Mouse (Mus musculus) megakaryocyte, embryonic 14.5 days (primary cell): ENCODE measurements at regions not wholly inside any gene's neighbourhood (a gene's known extent, or its start where the extent isn't known, plus 50 kb on each side); places are given as distances from the start of the nearest gene placed in this dataset.

Source experiments
- FLI1 ChIP-seq: IDR thresholded peaks from 2 replicates; pipeline ENCODE4 v1.6.1; 2012; ENCODE audit warnings: low read length, inconsistent platforms, mixed read lengths
- GATA1 ChIP-seq: IDR thresholded peaks from 3 replicates; pipeline ENCODE4 v1.6.1; 2012; ENCODE audit warnings: mixed read lengths, low read length, inconsistent platforms, borderline replicate concordance

DNA sequence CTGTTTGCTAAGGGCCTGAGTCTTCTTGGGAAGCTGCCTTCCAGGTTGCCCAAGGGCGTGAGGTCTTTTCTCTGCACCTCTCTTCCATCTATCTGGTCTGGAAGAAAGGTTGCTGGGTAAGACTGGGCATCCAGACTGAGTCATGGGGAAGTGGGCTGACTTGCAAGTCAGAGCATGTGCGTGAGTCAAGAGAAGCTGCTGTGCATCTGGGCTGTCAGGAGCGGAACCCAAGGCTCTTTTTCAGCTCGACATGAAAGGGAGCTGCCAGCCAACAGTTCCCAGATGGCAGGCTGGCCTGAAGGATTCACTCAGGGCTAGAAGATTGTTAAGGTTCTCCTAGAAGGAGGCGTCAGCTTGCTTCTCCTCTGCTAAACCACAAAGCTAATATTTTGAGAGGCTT lies 129.3 kb upstream of the Lrig1 start:
- no peak for TF ChIP-seq GATA1
- TF ChIP-seq FLI1: no peak
